Mouse (Mus musculus) adrenal gland, adult 10 weeks (tissue): ENCODE data around the gene Focad. TPM values are rescaled to one million over a fixed set of nuclear protein-coding genes. Genes with fewer than 3 reads are reported as not detected.

Source experiments
- polyA plus RNA-seq: library from polyadenylated mRNA; stranded (reverse); fragments of 350-450 nt; fragmentation: Illumina TruSeq; extraction: RNeasy Lipid Tissue Mini Kit (QIAGEN cat#74804); gene quantifications from one replicate; pipeline ENCODE4 v1.2.3, GENCODE M21; 2014; ENCODE audit warnings: low read depth, low replicate concordance

The Focad gene
- 16.9 TPM for polyA plus RNA-seq

DNA sequence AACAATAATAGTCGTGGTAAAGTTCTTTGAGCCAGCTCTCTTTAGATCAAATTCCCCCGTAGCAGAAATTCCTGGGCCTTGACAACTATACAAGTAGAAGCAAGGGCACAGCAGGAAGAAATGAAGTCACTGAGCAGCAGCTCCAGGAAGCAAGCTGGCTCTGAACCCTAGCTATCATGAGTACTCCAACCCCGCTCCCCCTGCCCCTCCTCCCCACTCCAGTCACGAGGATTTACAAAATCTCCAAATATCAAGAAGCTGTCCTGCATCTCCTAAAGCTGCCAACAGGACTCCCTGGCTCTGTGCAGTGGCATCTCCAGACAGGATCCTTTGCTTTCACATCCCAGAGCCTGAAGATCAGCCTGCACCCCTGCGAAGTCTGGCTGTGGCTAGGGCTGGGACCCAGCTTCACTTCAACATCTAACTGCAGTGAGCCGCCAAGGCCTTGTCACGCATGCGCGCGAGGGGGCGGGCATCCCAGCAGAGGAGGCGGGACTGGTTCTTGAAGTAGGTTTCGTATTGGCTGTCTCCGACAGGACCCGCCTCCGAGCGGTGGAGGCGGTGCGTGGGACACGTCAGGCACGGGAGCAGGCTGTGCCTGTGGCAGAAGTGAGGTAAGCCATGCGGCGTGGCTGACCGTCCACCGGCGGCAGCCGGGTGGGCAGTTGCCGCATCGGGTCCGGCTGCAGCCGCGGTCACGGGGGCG is at the start of gene Focad:
TSS of gene Focad (plus strand) at position 568 of the 706 bp plus-strand sequence.

DNA sequence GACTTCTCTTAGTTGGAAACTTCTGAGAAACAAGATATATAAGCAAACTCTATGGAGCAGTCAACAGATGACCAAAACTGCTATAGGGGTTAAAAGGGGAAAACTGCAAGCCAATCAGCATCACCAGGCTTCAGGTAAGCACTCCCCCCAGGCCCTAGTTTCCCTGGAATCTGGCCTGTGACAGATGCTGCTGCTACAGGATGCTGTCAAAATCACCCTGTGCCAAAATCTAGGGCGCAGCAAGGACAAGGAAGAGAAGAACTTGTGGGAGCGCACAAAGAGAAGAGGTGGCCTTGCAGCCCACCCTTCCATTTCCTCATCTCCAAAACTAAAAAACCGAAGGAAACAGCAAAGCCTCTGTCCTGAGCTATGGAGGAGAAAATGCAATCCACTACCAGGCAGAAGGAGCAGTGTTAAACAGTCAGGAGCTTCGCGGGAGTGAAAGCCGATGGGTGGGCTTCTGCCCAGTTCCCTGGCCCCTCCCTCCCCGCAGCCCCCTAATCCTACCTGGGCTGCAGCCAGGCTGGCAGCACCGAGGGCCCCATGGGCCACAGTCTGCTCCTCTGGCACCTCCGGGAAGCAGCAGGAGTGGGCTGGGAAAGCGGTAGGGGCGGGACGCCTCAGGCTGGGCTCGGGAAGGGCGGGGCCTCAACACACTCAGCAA is 344.0 kb downstream of the Focad start, which contains the start of gene Hacd4:
TSS of gene Hacd4 (minus strand) at position 603 of the 664 bp plus-strand sequence.

Other genes starting within 250 kb of the Focad start
- gene Mllt3, start 61.3 kb upstream of the Focad start, polyA plus RNA-seq: 60.5 TPM